Mouse (Mus musculus) adipose tissue, adult 10 weeks (tissue): ENCODE results near the gene Pou2af1. TPM values are rescaled to one million over a fixed set of nuclear protein-coding genes. Genes with fewer than 3 reads are reported as not detected.

Source experiments
- polyA plus RNA-seq: library from polyadenylated mRNA; stranded (reverse); fragments of 350-450 nt; fragmentation: Illumina TruSeq; extraction: RNeasy Lipid Tissue Mini Kit (QIAGEN cat#74804); gene quantifications from one replicate; pipeline ENCODE4 v1.2.3, GENCODE M21; 2014; ENCODE audit warnings: low read depth, low replicate concordance

The Pou2af1 gene
- 1.0 TPM for polyA plus RNA-seq

DNA sequence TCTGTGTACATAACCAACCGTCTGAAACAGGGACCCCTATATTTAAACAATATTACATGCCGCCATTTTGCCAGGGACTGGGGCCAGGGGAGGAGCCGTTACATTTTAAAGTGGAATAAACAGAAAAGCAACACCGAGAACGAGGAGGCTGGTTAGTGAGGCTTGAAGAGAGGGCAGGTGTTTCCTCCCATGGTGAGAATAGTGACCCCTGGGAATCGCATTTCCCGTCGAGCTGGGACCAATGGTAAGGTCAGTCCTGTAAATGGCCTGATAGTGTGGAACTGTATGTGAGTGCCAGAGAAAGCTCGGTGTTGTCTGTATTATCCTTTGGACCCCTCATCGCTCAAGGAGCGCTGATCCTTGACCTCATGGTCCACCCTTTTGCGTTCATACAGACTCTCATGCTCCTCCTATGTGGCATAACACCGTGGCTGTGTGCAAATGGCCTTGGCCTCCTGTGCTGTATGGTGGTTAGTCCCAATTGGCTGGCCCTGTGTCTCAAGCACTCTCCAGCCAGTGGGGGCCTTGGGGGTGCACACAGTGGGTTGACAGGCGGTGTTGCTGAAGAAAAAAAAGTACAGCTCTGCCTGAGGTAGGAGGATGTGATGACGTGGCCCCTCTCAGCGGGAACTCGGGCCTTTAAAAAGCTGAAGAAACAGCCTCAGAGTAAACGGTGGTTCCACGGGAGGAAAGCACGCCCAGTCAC, at the start of gene Pou2af1:
Gene Pou2af1 (plus strand): TSS at position 686 of the 706 bp plus-strand sequence.

GRCm38 (mm10) chr9:51165312-51166180, 48.0 kb upstream of the Pou2af1 start, which contains the start of gene Gm32742:
TSS of gene Gm32742 (minus strand) at chr9:51165517.

GRCm38 (mm10) chr9:51278500-51279381, 65.2 kb downstream of the Pou2af1 start, which contains the start of gene Colca2:
TSS of gene Colca2 (minus strand) at chr9:51278569.

Other genes starting within 250 kb of the Pou2af1 start
- gene Sik2, start 204.6 kb upstream of the Pou2af1 start, polyA plus RNA-seq: 91.3 TPM
- gene Btg4, start 152.8 kb upstream of the Pou2af1 start, polyA plus RNA-seq: 0.65 TPM
- gene Layn, start 136.6 kb upstream of the Pou2af1 start, polyA plus RNA-seq: 6.4 TPM
- 2.9 TPM for gene 4833427G06Rik, start 111.6 kb upstream of the Pou2af1 start, polyA plus RNA-seq
- gene Gm32742, start 48.2 kb upstream of the Pou2af1 start, polyA plus RNA-seq: 0.29 TPM
- 13.8 TPM for gene Colca2, start 64.9 kb downstream of the Pou2af1 start, polyA plus RNA-seq
- not detected for gene 1810046K07Rik, start 115.2 kb downstream of the Pou2af1 start, polyA plus RNA-seq